Mouse (Mus musculus) hindbrain, embryonic 13.5 days (tissue): ENCODE data around the gene Aldh1a3. TPM values are rescaled to one million over a fixed set of nuclear protein-coding genes. Genes with fewer than 3 reads are reported as not detected.

Source experiments
- ATAC-seq: fragments of 200-750 bp; cut with Nextera tagmentation; 2 replicates; pipeline ENCODE4 v1.8.0; 2017; ENCODE audit warnings: moderate TSS enrichment; ENCODE audit not compliant: low FRiP score
- H3K27ac ChIP-seq: fragments of 300-500 bp; sonication (generic); 2 replicates; pipeline ENCODE4 v1.5.1; 2015; ENCODE audit warnings: inconsistent platforms, mild to moderate bottlenecking, moderate library complexity
- H3K27me3 ChIP-seq: fragments of 300-500 bp; sonication (generic); 2 replicates; pipeline ENCODE4 v1.6.1; 2015; ENCODE audit warnings: mild to moderate bottlenecking, inconsistent platforms
- H3K36me3 ChIP-seq: fragments of 300-500 bp; sonication (generic); 2 replicates; pipeline ENCODE4 v1.6.1; 2015; ENCODE audit warnings: mild to moderate bottlenecking, inconsistent platforms
- H3K4me1 ChIP-seq: fragments of 300-500 bp; sonication (generic); replicated peaks from 2 replicates; pipeline ENCODE4 v1.6.1; 2015; ENCODE audit warnings: inconsistent platforms
- H3K4me2 ChIP-seq: fragments of 300-500 bp; sonication (generic); 2 replicates; pipeline ENCODE4 v1.6.1; 2015; ENCODE audit warnings: inconsistent platforms, mild to moderate bottlenecking, moderate library complexity
- H3K4me3 ChIP-seq: fragments of 300-500 bp; sonication (generic); 2 replicates; pipeline ENCODE4 v1.5.1; 2015; ENCODE audit warnings: mild to moderate bottlenecking, inconsistent platforms
- H3K9ac ChIP-seq: fragments of 300-500 bp; sonication (generic); 2 replicates; pipeline ENCODE4 v1.6.1; 2015; ENCODE audit warnings: mild to moderate bottlenecking, inconsistent platforms
- H3K9me3 ChIP-seq: fragments of 300-500 bp; sonication (generic); 2 replicates; pipeline ENCODE4 v1.6.1; 2016; ENCODE audit warnings: inconsistent platforms
- WGBS: fragments of 180-500 bp; shearing (Covaris S2); methylation state at CpG from one replicate; pipeline ENCODE4 v1.1.7; 2015; 5-methylcytosine and 5-hydroxymethylcytosine counted together
- polyA plus RNA-seq: library from polyadenylated mRNA; unstranded; fragments of >200 nt; fragmentation: Nextera tagmentation; extraction: Ambion mirVana; gene quantifications from 2 replicates; pipeline ENCODE4 v1.2.1, GENCODE M21; 2015

The Aldh1a3 gene
- 2.1 and 3.2 TPM in 2 replicates for polyA plus RNA-seq

DNA sequence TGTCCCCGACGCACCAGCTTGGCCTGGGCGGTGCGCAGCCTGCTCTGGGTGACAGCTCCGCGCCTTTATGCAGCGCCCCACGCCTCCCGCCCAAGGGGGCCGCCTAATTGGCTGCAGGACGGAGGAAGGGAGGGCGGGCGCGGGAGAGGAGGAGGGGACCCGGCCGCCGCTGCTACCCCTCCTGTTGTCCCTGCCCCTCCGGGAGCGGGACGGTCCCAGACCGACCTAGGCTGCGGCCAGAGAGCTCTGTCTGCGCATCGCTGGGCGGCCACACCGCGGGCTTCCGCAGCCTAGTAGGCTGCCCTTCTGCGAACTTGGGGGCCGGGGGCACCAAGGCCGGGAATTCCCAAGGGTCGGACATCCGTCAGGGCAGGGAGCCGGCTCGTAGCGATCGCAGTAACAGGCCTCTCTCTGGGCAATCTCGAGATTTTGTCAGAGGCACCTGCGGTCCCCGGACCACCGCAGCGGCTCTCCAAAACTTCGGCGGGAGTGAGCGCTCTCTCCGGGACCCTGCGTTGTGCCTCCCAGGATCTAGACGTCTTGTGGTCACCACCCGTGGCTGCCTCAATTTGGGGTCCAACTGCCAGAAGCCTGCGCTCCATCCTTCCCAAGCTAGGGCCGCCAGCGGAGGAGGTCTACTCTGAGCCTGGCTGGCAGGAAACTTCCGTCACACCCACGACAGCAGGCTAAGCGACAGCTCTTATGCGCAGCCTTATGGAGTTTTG, at the start of gene Aldh1a3:
Gene Aldh1a3, minus strand, starts transcription at position 81 of the 725 bp plus-strand sequence.
- Histone ChIP-seq H3K9ac (peak within 1 kb of the TSS; percentile 66), H3K4me3 (peak within 1 kb of the TSS; percentile 52), H3K27ac (no peak within 1 kb of the TSS), H3K27me3 (peaks cover 83% of the 10 kb centered on the region), H3K9me3 (no peaks in the 10 kb centered on the region), H3K4me1 (peaks cover 13% of the 10 kb centered on the region), H3K36me3 (no peaks in the 10 kb centered on the region), H3K4me2 (peak within 1 kb of the TSS; percentile 92)
- WGBS = under 1% methylated on average over 44 of the region's 56 CpGs
- ATAC-seq = peak; percentile 78

DNA sequence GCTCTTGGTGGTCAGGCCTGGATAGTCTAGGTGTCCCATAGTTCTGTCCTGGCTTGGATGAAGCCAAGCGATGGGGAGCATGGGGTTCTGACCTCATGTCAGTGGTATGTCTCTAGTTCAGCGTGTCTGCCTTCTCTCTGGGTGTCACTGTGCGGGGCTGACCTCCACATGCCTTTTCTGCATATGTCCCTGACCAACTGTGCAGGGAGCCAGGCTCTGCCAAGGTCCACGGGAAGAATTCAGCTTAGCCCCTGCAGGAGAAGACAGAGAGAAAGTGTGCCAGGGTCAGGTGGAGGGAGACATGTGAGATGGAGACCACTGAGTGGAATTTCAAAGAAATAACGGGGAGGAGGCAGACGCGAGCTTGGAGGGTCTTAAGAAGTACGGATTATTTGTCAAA, 49.0 kb upstream of the Aldh1a3 start:
- Histone ChIP-seq H3K27ac (no peak overlapping the region), H3K4me2 (no peak overlapping the region)

DNA sequence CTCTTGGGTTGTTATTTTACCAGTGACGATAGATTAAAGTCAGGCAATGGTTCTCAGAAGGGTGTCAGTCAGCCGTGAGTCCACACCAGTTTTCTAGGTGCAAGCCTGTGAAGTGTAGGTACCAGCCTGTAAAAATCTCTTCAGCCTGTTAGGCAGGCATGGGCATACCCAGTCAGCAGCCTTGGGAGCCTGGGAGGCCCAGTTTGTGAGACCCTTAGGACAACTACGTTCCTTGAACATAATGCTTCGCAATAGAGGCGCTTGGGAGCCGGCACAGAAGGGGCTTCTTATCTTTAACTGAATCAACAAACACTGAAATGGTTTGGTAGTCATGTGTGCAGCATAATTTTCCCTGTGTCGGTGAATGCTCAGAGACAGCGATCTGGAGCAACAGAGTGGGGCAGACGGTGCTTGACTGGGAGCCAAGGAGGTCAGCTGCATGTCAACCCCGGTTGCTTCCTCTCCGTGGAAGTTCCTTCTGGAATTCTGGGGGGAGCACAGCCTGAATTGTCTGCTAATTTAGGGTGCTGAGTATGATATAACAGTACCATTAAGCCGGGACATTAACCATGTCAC, 44.4 kb upstream of the Aldh1a3 start:
- no peak overlapping the region for H3K4me3 ChIP-seq
- no peaks in the 10 kb centered on the region for H3K4me1 ChIP-seq
- H3K27me3 ChIP-seq = no peaks in the 10 kb centered on the region
- ATAC-seq = no peak
- WGBS = 62% methylated on average over 12 of the region's 12 CpGs
- H3K9ac ChIP-seq = no peak overlapping the region
- H3K4me2 ChIP-seq = no peak overlapping the region
- H3K27ac ChIP-seq = no peak overlapping the region
- H3K9me3 ChIP-seq = no peaks in the 10 kb centered on the region
- no peaks in the 10 kb centered on the region for H3K36me3 ChIP-seq

More for the DNA sequence above, 49.0 kb upstream of the Aldh1a3 start:
- H3K4me3 ChIP-seq = no peak overlapping the region
- H3K4me1 ChIP-seq = no peaks in the 10 kb centered on the region
- no peaks in the 10 kb centered on the region for H3K9me3 ChIP-seq
- no peaks in the 10 kb centered on the region for H3K36me3 ChIP-seq
- H3K27me3 ChIP-seq = no peaks in the 10 kb centered on the region
- no peak for ATAC-seq
- H3K9ac ChIP-seq = no peak overlapping the region
- 62% methylated on average over 8 of the region's 8 CpGs for WGBS

DNA sequence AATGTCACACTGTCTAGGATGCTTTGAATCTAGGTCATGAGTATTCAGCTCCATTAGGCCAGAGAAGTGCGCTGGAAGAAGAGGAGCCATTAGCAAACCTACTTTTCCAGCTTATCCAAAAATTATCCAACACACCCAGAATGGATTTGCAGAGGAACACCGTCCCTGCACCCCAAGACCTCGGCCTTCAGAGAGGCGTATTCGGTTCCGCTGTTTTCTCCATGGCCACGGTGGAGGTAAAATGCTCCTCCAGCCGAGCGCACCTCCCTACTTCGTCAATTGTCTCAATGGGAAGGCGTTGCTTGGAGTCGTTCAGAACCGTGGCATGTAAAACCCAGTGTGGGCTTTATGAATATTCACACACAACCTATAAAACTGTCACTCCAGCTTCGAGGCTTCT, 39.3 kb upstream of the Aldh1a3 start:
- no peak overlapping the region for H3K27ac ChIP-seq
- WGBS = 77% methylated on average over 14 of the region's 14 CpGs
- no peak overlapping the region for H3K4me2 ChIP-seq
- no peak overlapping the region for H3K9ac ChIP-seq
- no peak overlapping the region for H3K4me3 ChIP-seq
- no peaks in the 10 kb centered on the region for H3K36me3 ChIP-seq
- no peaks in the 10 kb centered on the region for H3K27me3 ChIP-seq
- no peaks in the 10 kb centered on the region for H3K9me3 ChIP-seq
- H3K4me1 ChIP-seq = no peaks in the 10 kb centered on the region
- ATAC-seq = no peak

GRCm38 (mm10) chr7:66465241-66465640, 37.9 kb upstream of the Aldh1a3 start:
- Histone ChIP-seq H3K4me1 (no peaks in the 10 kb centered on the region), H3K9me3 (no peaks in the 10 kb centered on the region), H3K27ac (no peak overlapping the region), H3K36me3 (no peaks in the 10 kb centered on the region), H3K27me3 (no peaks in the 10 kb centered on the region), H3K4me2 (no peak overlapping the region), H3K9ac (no peak overlapping the region), H3K4me3 (no peak overlapping the region)
- no peak for ATAC-seq
- WGBS = 61% methylated on average over 5 of the region's 5 CpGs

- no peak overlapping the region for H3K4me3 ChIP-seq
- no peak overlapping the region for H3K4me2 ChIP-seq
- no peaks in the 10 kb centered on the region for H3K27me3 ChIP-seq
- no peaks in the 10 kb centered on the region for H3K36me3 ChIP-seq
- no peak for ATAC-seq
- H3K9ac ChIP-seq = no peak overlapping the region
- no peak overlapping the region for H3K27ac ChIP-seq
- H3K9me3 ChIP-seq = no peaks in the 10 kb centered on the region
- H3K4me1 ChIP-seq = no peaks in the 10 kb centered on the region
- WGBS = 93% methylated on average over 1 of the region's 1 CpGs
Observed at GRCm38 (mm10) chr7:66463081-66463480, 35.8 kb upstream of the Aldh1a3 start.

GRCm38 (mm10) chr7:66451622-66452295, 24.4 kb upstream of the Aldh1a3 start:
- Histone ChIP-seq H3K9me3 (no peaks in the 10 kb centered on the region), H3K27ac (no peak overlapping the region), H3K36me3 (no peaks in the 10 kb centered on the region), H3K4me1 (peaks cover 14% of the 10 kb centered on the region), H3K9ac (no peak overlapping the region), H3K4me3 (no peak overlapping the region), H3K27me3 (peaks cover 9% of the 10 kb centered on the region; the same call in 1 of the 2 replicates), H3K4me2 (no peak overlapping the region)
- no peak for ATAC-seq
- 61% methylated on average over 12 of the region's 12 CpGs for WGBS

DNA sequence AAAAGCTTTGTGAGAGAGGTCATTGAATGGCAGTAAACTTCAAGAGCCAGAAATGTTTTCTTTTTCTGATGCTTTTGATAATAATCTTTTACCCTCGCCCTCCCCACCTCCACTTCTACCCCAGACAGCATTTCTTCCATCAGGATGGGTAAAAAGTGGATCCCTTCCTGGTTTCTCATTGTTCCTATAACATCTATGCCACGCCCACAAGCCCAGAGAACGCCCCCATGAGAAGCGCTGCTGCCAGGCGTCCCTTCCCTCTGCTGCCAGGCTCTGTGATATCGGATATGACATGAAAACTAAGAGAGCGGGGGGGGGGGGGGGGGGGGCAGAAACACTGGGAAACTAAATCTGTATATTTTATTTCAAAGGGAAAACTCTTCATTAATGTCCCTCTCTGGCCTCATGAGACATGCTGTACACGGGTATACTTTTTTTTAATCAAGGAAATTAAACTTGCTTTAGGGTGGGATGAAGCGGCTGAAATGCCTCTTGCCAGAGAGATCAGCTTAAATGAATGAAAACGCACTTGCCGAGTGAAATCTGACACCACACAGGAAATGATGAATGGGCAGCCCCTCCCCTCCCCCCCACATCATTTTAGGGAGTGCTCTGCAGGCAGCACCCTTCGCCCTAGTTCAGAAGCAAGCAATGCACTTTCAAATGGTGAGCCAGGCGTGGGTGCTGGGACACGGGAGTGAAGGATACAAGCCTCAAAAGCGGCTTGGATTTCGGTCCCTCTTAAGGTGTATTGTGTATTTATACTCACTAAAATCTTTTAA, 22.8 kb upstream of the Aldh1a3 start:
- H3K27ac ChIP-seq = no peak overlapping the region; the same call in 1 of the 2 replicates
- no peaks in the 10 kb centered on the region for H3K9me3 ChIP-seq
- peaks cover 15% of the 10 kb centered on the region for H3K4me1 ChIP-seq
- H3K9ac ChIP-seq = no peak overlapping the region
- 5% methylated on average over 16 of the region's 16 CpGs for WGBS
- no peaks in the 10 kb centered on the region for H3K36me3 ChIP-seq
- peak overlapping the region; percentile 50 for H3K4me2 ChIP-seq
- peak overlapping the region; percentile 20 for H3K4me3 ChIP-seq
- ATAC-seq = peak; percentile 47
- peaks cover 9% of the 10 kb centered on the region; the same call in 1 of the 2 replicates for H3K27me3 ChIP-seq

- WGBS = 80% methylated on average over 15 of the region's 15 CpGs
- Histone ChIP-seq H3K4me2 (no peak overlapping the region), H3K4me3 (no peak overlapping the region), H3K27ac (no peak overlapping the region), H3K9me3 (no peaks in the 10 kb centered on the region), H3K36me3 (no peaks in the 10 kb centered on the region), H3K4me1 (peaks cover 19% of the 10 kb centered on the region), H3K27me3 (peaks cover 9% of the 10 kb centered on the region; the same call in 1 of the 2 replicates), H3K9ac (no peak overlapping the region)
- ATAC-seq = no peak
Observed at GRCm38 (mm10) chr7:66448786-66449540, 21.6 kb upstream of the Aldh1a3 start.

DNA sequence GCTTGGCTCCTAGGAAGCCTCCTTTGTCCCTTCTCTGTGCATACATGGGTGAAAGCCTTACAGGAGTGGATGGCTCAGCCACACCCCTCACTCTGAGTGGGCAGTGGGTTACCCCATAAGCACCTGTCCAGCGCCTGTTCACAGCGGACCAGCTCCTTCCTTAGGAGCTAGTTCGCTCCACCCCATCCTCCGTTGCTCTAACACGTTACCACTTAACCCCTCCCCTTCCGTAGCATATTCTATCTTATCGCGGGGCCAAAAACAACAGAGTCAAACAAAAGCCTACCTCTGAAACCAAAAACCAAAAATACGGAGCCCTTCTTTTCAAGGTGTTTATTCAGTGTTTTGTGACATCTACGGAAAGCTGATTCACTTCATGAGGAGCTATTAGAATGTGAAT, 21.0 kb upstream of the Aldh1a3 start:
- ATAC-seq = no peak
- Histone ChIP-seq H3K4me2 (no peak overlapping the region), H3K4me1 (peaks cover 19% of the 10 kb centered on the region), H3K27ac (no peak overlapping the region), H3K9me3 (no peaks in the 10 kb centered on the region), H3K27me3 (peaks cover 9% of the 10 kb centered on the region; the same call in 1 of the 2 replicates), H3K36me3 (no peaks in the 10 kb centered on the region), H3K4me3 (no peak overlapping the region), H3K9ac (no peak overlapping the region)
- 37% methylated on average over 10 of the region's 10 CpGs for whole genome bisulfite sequencing

- H3K36me3 ChIP-seq = no peaks in the 10 kb centered on the region
- H3K9me3 ChIP-seq = no peaks in the 10 kb centered on the region
- no peak overlapping the region for H3K27ac ChIP-seq
- H3K9ac ChIP-seq = no peak overlapping the region
- no peak for ATAC-seq
- H3K4me1 ChIP-seq = peaks cover 24% of the 10 kb centered on the region
- WGBS = 89% methylated on average over 3 of the region's 3 CpGs
- H3K27me3 ChIP-seq = peaks cover 8% of the 10 kb centered on the region; the same call in 1 of the 2 replicates
- H3K4me3 ChIP-seq = no peak overlapping the region
- H3K4me2 ChIP-seq = no peak overlapping the region
Observed at GRCm38 (mm10) chr7:66446860-66447259, 19.5 kb upstream of the Aldh1a3 start.
